Mouse (Mus musculus) myocyte (in vitro differentiated cells): ENCODE data around the gene Prkn. TPM values are rescaled to one million over a fixed set of nuclear protein-coding genes. Genes with fewer than 3 reads are reported as not detected.

ENCODE experiments used
- H3K27me3 ChIP-seq: one replicate; pipeline ENCODE4 v1.6.1; 2011; ENCODE audit not compliant: control insufficient read depth, insufficient read depth, insufficient read length
- H3K36me3 ChIP-seq: one replicate; pipeline ENCODE4 v1.6.1; 2011; ENCODE audit not compliant: control insufficient read depth, insufficient read depth
- H3K4me2 ChIP-seq: one replicate; pipeline ENCODE4 v1.6.1; 2011; ENCODE audit warnings: low read depth, control low read depth
- H3K4me3 ChIP-seq: one replicate; pipeline ENCODE4 v1.5.1; 2011; ENCODE audit warnings: mild to moderate bottlenecking, control low read depth, moderate library complexity
- H3K79me2 ChIP-seq: one replicate; pipeline ENCODE4 v1.6.1; 2011; ENCODE audit not compliant: control insufficient read depth, insufficient read depth
- H3ac ChIP-seq: one replicate; pipeline ENCODE4 v1.6.1; 2011; ENCODE audit not compliant: control insufficient read depth, insufficient read length
- CEBPB ChIP-seq: IDR thresholded peaks from 2 replicates; pipeline ENCODE4 v1.6.1; 2011; ENCODE audit warnings: mild to moderate bottlenecking, moderate library complexity; ENCODE audit not compliant: poor library complexity, insufficient read depth, severe bottlenecking
- E2F4 ChIP-seq: IDR thresholded peaks from one replicate; pipeline ENCODE4 v1.6.1; 2011; ENCODE audit warnings: mild to moderate bottlenecking, control low read depth, moderate library complexity; ENCODE audit not compliant: insufficient read depth
- MAX ChIP-seq: IDR thresholded peaks from one replicate; pipeline ENCODE4 v1.6.1; 2011; ENCODE audit warnings: low read depth, mild to moderate bottlenecking, control low read depth
- MYOD1 ChIP-seq, 3 experiments: IDR thresholded peaks; one replicate each; pipeline ENCODE4 v1.6.1; 2011; ENCODE audit warnings: control low read depth in 2 of 3, low read depth in 2 of 3, mild to moderate bottlenecking in 2 of 3, moderate library complexity in 1 of 3; ENCODE audit not compliant: insufficient read length in 2 of 3, control insufficient read depth in 1 of 3
- MYOG ChIP-seq, 3 experiments: IDR thresholded peaks; one replicate each; pipeline ENCODE4 v1.6.1; 2011; ENCODE audit warnings: control low read depth in 2 of 3, low read depth in 2 of 3, mild to moderate bottlenecking in 2 of 3; ENCODE audit not compliant: insufficient read length in 2 of 3, control insufficient read depth in 1 of 3, insufficient read depth in 1 of 3
- POLR2A ChIP-seq: IDR thresholded peaks from one replicate; pipeline ENCODE4 v1.6.1; 2011; ENCODE audit warnings: low read depth, mild to moderate bottlenecking, control low read depth, moderate library complexity; ENCODE audit not compliant: insufficient read length
- POLR2AphosphoS2 ChIP-seq: IDR thresholded peaks from one replicate; pipeline ENCODE4 v1.6.1; 2011; ENCODE audit warnings: low read depth, control low read depth; ENCODE audit not compliant: insufficient read length
- REST ChIP-seq: IDR thresholded peaks from one replicate; pipeline ENCODE4 v1.6.1; 2011; ENCODE audit warnings: mild to moderate bottlenecking, control low read depth, moderate library complexity; ENCODE audit not compliant: insufficient read depth, insufficient read length
- SRF ChIP-seq: IDR thresholded peaks from one replicate; pipeline ENCODE4 v1.6.1; 2011; ENCODE audit warnings: low read depth; ENCODE audit not compliant: control insufficient read depth, insufficient read length
- TCF12 ChIP-seq: IDR thresholded peaks from one replicate; pipeline ENCODE4 v1.6.1; 2011; ENCODE audit warnings: mild to moderate bottlenecking, control low read depth; ENCODE audit not compliant: poor library complexity, insufficient read depth, severe bottlenecking
- TCF3 ChIP-seq: IDR thresholded peaks from one replicate; pipeline ENCODE4 v1.6.1; 2011; ENCODE audit warnings: low read depth, control low read depth; ENCODE audit not compliant: insufficient read length
- USF1 ChIP-seq: IDR thresholded peaks from one replicate; pipeline ENCODE4 v1.6.1; 2011; ENCODE audit warnings: low read depth, mild to moderate bottlenecking, control low read depth, moderate library complexity
- polyA plus RNA-seq: library from polyadenylated mRNA; unstranded; fragments of >200 nt; fragmentation: generic; extraction: Trizol; gene quantifications from one replicate; pipeline ENCODE4 v1.2.1, GENCODE M21; 2012; ENCODE audit warnings: missing spikeins

Prkn gene
- polyA plus RNA-seq, 1 experiment, result 0.26 TPM

DNA sequence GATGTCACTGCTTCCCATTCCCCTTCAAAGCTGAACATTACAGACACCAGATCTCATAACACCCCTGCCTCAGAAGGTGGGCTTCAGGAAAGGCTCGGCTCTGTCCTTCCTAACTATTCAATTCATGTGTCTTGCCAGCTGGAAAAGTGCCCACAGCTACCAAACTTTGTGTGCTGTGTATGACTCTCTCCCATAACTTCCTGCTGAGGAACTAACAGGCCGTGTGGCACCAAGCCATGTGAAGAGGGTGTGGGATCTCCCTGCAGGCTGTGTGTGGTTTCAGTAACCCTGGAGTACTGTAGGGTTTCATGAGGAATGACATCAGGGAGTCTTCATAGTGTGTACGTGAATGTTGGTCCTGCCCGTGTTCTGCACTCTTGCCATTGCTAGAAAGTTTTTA lies 871.9 kb downstream of the Prkn start:
- H3ac ChIP-seq, result no peak overlapping the region
- TF ChIP-seq MYOG (IDR thresholded peaks at IDR 0.05; ENCODE audit: control insufficient read depth in 1 of 3, insufficient read depth in 1 of 3, insufficient read length in 2 of 3, low read depth in 2 of 3), result no peak
- TF ChIP-seq CEBPB, result no peak
- TF ChIP-seq REST, result no peak
- no peak for TF ChIP-seq MYOD1 (IDR thresholded peaks at IDR 0.05; ENCODE audit: control insufficient read depth in 1 of 3, insufficient read length in 2 of 3, low read depth in 2 of 3)
- TF ChIP-seq POLR2AphosphoS2, result no peak
- no peak for TF ChIP-seq POLR2A
- no peak for TF ChIP-seq SRF
- TF ChIP-seq USF1, result no peak
- H3K4me2 ChIP-seq, result no peak overlapping the region
- H3K79me2 ChIP-seq, result no peaks in the 10 kb centered on the region
- no peaks in the 10 kb centered on the region for H3K36me3 ChIP-seq
- H3K27me3 ChIP-seq, result no peaks in the 10 kb centered on the region
- H3K4me3 ChIP-seq, result no peak overlapping the region

DNA sequence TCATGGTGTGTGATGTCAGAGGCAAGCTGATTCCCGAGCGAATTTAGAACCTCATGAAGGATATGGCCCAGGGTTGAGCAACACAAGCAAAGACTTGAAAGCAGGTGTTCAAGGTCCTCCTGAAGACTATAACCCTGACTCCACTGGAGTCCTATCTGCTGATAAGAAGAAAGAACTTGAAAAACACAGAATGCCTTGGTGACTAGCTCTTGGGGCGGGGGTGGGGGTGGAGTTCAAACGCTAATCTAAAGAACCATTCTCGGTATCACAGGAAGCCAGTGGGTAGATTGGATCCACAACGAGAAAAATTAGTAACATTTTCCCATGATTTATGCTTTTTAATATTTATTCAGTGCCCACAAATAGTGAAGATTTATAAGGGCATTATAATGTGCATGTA lies 879.6 kb downstream of the Prkn start:
- TF ChIP-seq MAX, result no peak
- TF ChIP-seq POLR2AphosphoS2, result no peak
- no peak for TF ChIP-seq SRF
- no peak for TF ChIP-seq E2F4
- TF ChIP-seq USF1, result no peak
- no peak for TF ChIP-seq TCF12
- no peak for TF ChIP-seq TCF3
- no peak for TF ChIP-seq POLR2A
- TF ChIP-seq REST, result no peak
- no peak for TF ChIP-seq CEBPB
- no peak for TF ChIP-seq MYOD1 (IDR thresholded peaks at IDR 0.05; ENCODE audit: control insufficient read depth in 1 of 3, insufficient read length in 2 of 3, low read depth in 2 of 3)
- TF ChIP-seq MYOG (IDR thresholded peaks at IDR 0.05; ENCODE audit: control insufficient read depth in 1 of 3, insufficient read depth in 1 of 3, insufficient read length in 2 of 3, low read depth in 2 of 3), result no peak
- H3K79me2 ChIP-seq, result no peaks in the 10 kb centered on the region
- H3K36me3 ChIP-seq, result no peaks in the 10 kb centered on the region
- H3ac ChIP-seq, result no peak overlapping the region
- no peak overlapping the region for H3K4me3 ChIP-seq
- H3K27me3 ChIP-seq, result no peaks in the 10 kb centered on the region
- H3K4me2 ChIP-seq, result no peak overlapping the region

DNA sequence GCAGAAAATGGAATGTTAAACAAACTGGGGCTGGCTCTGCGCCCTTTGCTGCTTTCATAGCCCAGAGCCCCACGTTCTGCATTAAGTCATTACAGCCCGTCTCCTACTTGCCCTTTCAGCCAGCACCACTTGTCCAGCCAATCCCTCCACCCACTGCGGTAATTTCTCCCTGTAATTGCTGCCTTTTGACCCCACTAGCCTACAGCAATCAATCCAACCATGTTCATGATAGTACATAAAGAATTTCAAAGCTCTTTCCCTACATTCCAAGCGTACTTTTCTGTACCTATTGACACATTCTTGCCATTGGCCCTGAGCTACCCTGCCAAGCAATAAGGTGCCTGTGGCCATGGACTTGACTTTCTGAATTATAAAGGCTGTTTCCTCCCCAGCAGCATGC lies 881.7 kb downstream of the Prkn start:
- TF ChIP-seq E2F4 (no peak), REST (no peak), USF1 (no peak), SRF (no peak), TCF12 (no peak), TCF3 (no peak), POLR2AphosphoS2 (no peak), MAX (no peak), MYOD1 (IDR thresholded peaks at IDR 0.05; ENCODE audit: control insufficient read depth in 1 of 3, insufficient read length in 2 of 3, low read depth in 2 of 3) (no peak), POLR2A (no peak), MYOG (IDR thresholded peaks at IDR 0.05; ENCODE audit: control insufficient read depth in 1 of 3, insufficient read depth in 1 of 3, insufficient read length in 2 of 3, low read depth in 2 of 3) (no peak), CEBPB (no peak)
- H3K27me3 ChIP-seq, result no peaks in the 10 kb centered on the region
- H3K4me3 ChIP-seq, result no peak overlapping the region
- no peaks in the 10 kb centered on the region for H3K79me2 ChIP-seq
- no peak overlapping the region for H3ac ChIP-seq
- H3K4me2 ChIP-seq, result no peak overlapping the region
- H3K36me3 ChIP-seq, result no peaks in the 10 kb centered on the region

DNA sequence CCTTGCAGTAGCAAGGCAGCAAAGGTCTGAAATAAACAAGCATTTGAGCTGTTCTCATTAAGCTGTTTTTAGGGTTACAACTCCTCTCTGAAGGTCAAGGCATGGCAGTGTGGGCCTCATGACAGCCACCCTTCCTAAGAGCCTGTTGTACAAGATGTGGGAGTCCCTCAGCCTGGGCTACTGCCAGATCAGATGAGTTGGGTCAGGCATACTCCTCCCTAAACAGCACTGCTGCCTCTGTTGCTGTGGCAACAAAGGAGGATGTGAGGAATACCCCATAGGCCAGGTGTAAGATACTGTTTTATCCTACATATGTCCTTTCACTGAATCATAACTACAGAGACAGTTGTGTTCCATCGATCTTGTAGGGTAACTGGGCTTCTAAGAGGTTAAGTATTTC lies 882.3 kb downstream of the Prkn start:
- Histone ChIP-seq H3K4me3 (no peak overlapping the region), H3K36me3 (no peaks in the 10 kb centered on the region), H3K79me2 (no peaks in the 10 kb centered on the region), H3ac (no peak overlapping the region), H3K4me2 (no peak overlapping the region), H3K27me3 (no peaks in the 10 kb centered on the region)
- TF ChIP-seq POLR2AphosphoS2, result no peak
- no peak for TF ChIP-seq MYOD1 (IDR thresholded peaks at IDR 0.05; ENCODE audit: control insufficient read depth in 1 of 3, insufficient read length in 2 of 3, low read depth in 2 of 3)
- TF ChIP-seq MAX, result no peak
- TF ChIP-seq POLR2A, result no peak
- no peak for TF ChIP-seq CEBPB
- TF ChIP-seq REST, result no peak
- TF ChIP-seq TCF3, result no peak
- TF ChIP-seq USF1, result no peak
- TF ChIP-seq TCF12, result no peak
- no peak for TF ChIP-seq MYOG (IDR thresholded peaks at IDR 0.05; ENCODE audit: control insufficient read depth in 1 of 3, insufficient read depth in 1 of 3, insufficient read length in 2 of 3, low read depth in 2 of 3)
- no peak for TF ChIP-seq SRF
- no peak for TF ChIP-seq E2F4

DNA sequence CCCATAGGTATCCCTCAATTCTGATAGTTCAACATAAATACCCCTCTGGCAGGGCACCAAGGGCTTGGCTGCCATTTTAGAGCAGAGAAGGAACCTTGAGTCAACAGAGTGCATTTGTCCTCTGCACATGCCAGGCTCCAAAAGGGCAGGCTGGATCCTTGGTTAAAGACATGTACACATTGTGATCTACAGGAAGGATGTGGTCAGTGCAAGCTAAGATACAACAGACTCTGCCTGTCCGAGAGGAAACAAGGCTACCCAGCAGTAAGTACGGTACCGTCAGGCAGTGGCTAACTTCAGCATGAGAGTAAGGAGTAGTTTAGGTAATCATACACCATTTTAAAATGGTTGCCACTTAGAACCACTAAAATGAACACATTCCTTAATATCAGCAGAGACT lies 884.0 kb downstream of the Prkn start:
- Histone ChIP-seq H3K4me2 (no peak overlapping the region), H3K36me3 (no peaks in the 10 kb centered on the region)
- TF ChIP-seq MYOG (IDR thresholded peaks at IDR 0.05; ENCODE audit: control insufficient read depth in 1 of 3, insufficient read depth in 1 of 3, insufficient read length in 2 of 3, low read depth in 2 of 3), result no peak
- TF ChIP-seq MAX, result no peak

More for the DNA sequence above, 884.0 kb downstream of the Prkn start:
- Histone ChIP-seq H3K79me2 (no peaks in the 10 kb centered on the region), H3ac (no peak overlapping the region), H3K4me3 (no peak overlapping the region), H3K27me3 (no peaks in the 10 kb centered on the region)
